Mouse (Mus musculus) embryonic facial prominence, embryonic 12.5 days (tissue): Measurements from ENCODE around the gene Mslnl. TPM values are rescaled to one million over a fixed set of nuclear protein-coding genes. Genes with fewer than 3 reads are reported as not detected.

Source experiments
- ATAC-seq: fragments of 200-750 bp; cut with Nextera tagmentation; 2 replicates; pipeline ENCODE4 v1.8.0; 2017; ENCODE audit not compliant: insufficient number of reproducible peaks, insufficient read depth, low FRiP score, low TSS enrichment
- H3K27ac ChIP-seq: fragments of 300-500 bp; sonication (generic); 2 replicates; pipeline ENCODE4 v1.5.1; 2016; ENCODE audit warnings: mild to moderate bottlenecking
- H3K27me3 ChIP-seq: fragments of 300-500 bp; sonication (generic); 2 replicates; pipeline ENCODE4 v1.6.1; 2016; ENCODE audit warnings: mild to moderate bottlenecking, moderate library complexity
- H3K36me3 ChIP-seq: fragments of 300-500 bp; sonication (generic); 2 replicates; pipeline ENCODE4 v1.6.1; 2016; ENCODE audit warnings: mild to moderate bottlenecking
- H3K4me1 ChIP-seq: fragments of 300-500 bp; sonication (generic); 2 replicates; pipeline ENCODE4 v1.6.1; 2016
- H3K4me2 ChIP-seq: fragments of 300-500 bp; sonication (generic); replicated peaks from 2 replicates; pipeline ENCODE4 v1.6.1; 2016; ENCODE audit warnings: mild to moderate bottlenecking, moderate library complexity
- H3K4me3 ChIP-seq: fragments of 300-500 bp; sonication (generic); 2 replicates; pipeline ENCODE4 v1.5.1; 2016; ENCODE audit warnings: mild to moderate bottlenecking
- H3K9ac ChIP-seq: fragments of 300-500 bp; sonication (generic); 2 replicates; pipeline ENCODE4 v1.6.1; 2016; ENCODE audit warnings: mild to moderate bottlenecking, moderate library complexity
- H3K9me3 ChIP-seq: fragments of 300-500 bp; sonication (generic); 2 replicates; pipeline ENCODE4 v1.6.1; 2016; ENCODE audit warnings: mild to moderate bottlenecking, moderate library complexity
- WGBS: fragments of 180-500 bp; shearing (Covaris S2); methylation state at CpG from one replicate; pipeline ENCODE4 v1.1.7; 2016; 5-methylcytosine and 5-hydroxymethylcytosine counted together
- polyA plus RNA-seq: library from polyadenylated mRNA; unstranded; fragments of >200 nt; fragmentation: Nextera tagmentation; extraction: Ambion mirVana; gene quantifications from 2 replicates; pipeline ENCODE4 v1.2.1, GENCODE M21; 2016

Mslnl gene
- polyA plus RNA-seq, 1 experiment from 2014 or later, result 0.35 TPM

DNA sequence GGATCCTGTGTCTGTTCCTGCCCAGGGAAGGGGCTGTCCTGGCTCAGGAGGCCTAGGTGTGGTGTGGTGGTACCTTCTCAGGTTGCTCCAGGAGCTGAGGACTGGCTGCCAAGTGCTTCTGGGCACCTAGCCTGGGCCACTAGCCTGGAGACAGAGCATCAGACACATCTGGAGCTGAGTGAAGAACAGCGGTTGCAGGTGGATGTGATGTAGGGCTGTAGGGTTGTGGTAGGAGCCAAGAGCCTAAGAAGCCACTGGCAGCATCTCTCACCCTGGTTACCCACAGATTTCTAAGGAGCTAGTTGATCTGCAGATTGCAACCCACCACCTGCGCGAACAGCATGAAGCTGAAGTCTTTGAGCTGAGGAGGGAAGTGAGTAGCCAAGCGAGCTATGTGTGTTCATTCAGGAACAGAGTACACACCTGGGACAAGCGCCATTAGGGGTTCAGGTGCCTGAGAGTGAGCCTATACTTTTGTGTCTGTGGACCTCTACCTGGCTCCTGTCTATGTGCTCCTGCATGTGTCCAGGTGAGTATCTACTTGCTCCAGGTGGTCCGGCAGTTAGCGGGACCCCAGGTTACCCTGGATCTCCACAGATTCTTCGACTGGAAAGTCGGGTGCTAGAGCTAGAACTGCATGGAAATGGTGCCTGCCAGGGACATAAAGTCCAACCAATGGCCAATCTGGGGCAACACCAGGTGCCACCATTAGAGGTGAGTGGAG, 51.1 kb downstream of the Mslnl start:
- Histone ChIP-seq H3K9ac (no peak overlapping the region), H3K4me3 (no peak overlapping the region), H3K9me3 (no peaks in the 10 kb centered on the region), H3K4me2 (no peak overlapping the region), H3K36me3 (peaks cover 49% of the 10 kb centered on the region), H3K27me3 (no peaks in the 10 kb centered on the region), H3K27ac (no peak overlapping the region), H3K4me1 (peaks cover 32% of the 10 kb centered on the region)
- ATAC-seq, result no peak
- 91% methylated on average over 9 of the region's 9 CpGs for WGBS

DNA sequence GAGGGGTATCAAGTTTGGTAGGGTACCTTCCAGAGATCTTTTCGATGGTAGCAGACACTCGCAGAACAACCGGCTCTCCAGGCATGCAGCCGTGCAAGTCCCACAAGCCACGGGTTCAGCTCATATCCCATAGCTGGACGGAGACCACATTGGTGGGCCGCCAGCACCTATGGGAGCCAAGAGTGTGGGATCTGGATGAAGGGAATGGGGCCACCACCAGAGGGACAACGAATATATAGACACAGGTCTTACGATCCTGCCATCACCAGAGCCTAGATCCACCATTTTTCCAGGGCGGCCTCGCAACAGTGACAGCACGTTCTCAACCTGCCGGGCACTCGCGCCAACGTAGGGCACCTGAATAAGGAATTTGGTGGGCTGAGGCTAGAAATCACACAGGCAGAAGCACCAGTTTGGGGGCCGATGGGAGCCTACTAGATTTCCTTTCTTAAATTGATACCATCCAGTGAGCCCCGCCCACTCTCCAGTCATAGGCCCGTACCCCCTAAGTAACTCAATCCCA, 55.5 kb downstream of the Mslnl start:
- Histone ChIP-seq H3K27me3 (no peaks in the 10 kb centered on the region), H3K9ac (peak overlapping the region; percentile 77), H3K4me2 (peak overlapping the region; percentile 87), H3K9me3 (no peaks in the 10 kb centered on the region), H3K36me3 (peaks cover 25% of the 10 kb centered on the region), H3K4me3 (peak overlapping the region; percentile 69), H3K4me1 (peaks cover 35% of the 10 kb centered on the region), H3K27ac (peak overlapping the region; percentile 95)
- ATAC-seq, result no peak
- WGBS, result 25% methylated on average over 19 of the region's 19 CpGs

DNA sequence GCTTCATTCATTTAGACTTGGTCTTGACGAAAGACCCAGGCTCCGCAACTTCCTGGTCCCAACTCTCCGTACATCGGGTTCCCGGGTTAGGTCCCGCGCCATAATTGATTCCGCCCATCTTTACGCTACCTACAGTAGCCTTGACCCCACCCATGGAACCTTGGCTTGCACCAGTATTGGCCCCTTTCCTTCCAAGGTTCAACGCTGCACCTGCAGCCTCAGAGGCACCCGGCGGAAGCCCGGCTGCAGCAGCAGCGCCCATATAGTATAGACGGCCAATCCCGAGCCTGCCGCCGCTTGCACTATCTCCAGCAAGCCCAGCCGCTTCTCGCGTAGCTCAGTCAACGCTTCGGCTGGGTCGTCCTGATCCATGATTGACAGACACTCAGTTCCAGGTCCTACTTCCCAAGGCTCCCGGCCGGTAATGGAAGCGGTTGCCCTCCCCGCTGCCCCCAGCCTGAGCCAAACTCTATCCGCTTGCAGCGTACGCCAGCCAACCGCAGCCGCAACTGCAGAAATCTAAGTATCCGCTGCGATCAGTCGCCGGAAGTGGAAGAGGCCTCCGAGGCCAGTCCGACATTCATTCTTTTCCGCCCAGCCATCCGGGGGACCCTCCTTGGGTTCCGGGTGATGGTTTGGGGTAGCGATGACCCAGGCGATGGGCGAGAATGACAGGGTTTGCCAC, 56.1 kb downstream of the Mslnl start:
- WGBS, result under 1% methylated on average over 45 of the region's 45 CpGs
- peak overlapping the region; percentile 87 for H3K4me2 ChIP-seq
- peak; percentile 43; the same call in 1 of the 2 replicates for ATAC-seq
- peak overlapping the region; percentile 77 for H3K9ac ChIP-seq
- H3K27ac ChIP-seq, result peak overlapping the region; percentile 95
- H3K4me3 ChIP-seq, result peak overlapping the region; percentile 69
- H3K9me3 ChIP-seq, result no peaks in the 10 kb centered on the region
- H3K4me1 ChIP-seq, result peaks cover 36% of the 10 kb centered on the region
- H3K36me3 ChIP-seq, result peaks cover 24% of the 10 kb centered on the region
- no peaks in the 10 kb centered on the region for H3K27me3 ChIP-seq

DNA sequence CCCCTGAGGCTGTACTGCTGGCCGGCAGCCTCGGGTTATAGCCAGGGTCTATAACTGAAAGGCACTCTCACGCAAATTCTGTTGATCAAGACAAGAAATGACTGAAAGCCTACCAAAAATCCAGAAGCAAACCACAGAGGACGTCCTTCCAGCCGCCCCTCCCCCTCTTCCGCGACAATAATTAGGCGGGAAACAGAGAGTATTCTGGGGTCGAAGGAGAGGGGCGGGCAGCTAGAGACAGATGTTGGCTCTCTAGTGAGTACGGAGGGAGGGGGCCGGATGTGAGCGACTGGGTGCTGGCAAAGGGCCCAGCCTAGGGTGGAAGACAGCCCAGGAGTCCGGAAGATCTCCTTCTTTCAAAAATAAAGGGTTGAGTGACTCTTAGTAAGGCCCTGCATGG, 56.8 kb downstream of the Mslnl start, which contains the start of gene Fam173a:
Gene Fam173a (minus strand): TSS at position 287 of the 400 bp plus-strand sequence.
- Histone ChIP-seq H3K9me3 (no peaks in the 10 kb centered on the region), H3K4me2 (peak within 1 kb of the TSS; percentile 87), H3K4me3 (peak within 1 kb of the TSS; percentile 69), H3K9ac (peak within 1 kb of the TSS; percentile 77), H3K4me1 (peaks cover 42% of the 10 kb centered on the region), H3K27me3 (no peaks in the 10 kb centered on the region), H3K27ac (peak within 1 kb of the TSS; percentile 95), H3K36me3 (peaks cover 18% of the 10 kb centered on the region)
- no peak for ATAC-seq
- WGBS, result under 1% methylated on average over 14 of the region's 14 CpGs

DNA sequence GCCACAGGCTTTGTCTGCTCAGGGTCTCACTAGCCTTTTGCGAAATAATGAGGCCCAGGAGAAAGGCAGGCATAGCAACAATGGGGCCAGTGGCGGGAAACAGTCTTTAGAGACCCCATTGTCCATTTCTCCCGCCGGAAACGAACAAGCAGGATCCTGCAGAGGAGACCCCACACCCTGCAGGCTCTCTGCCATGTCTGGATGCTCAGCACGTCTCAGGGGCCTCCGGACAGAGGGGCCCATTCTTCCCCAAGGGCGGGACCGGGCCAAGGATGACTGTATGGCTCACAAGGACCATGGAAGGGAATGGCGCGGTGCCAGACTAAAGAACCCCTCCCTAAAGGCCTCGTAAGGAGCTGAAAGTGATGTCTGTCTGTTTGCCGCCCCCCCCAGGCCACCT, 58.4 kb downstream of the Mslnl start:
- Histone ChIP-seq H3K9me3 (no peaks in the 10 kb centered on the region), H3K36me3 (peaks cover 8% of the 10 kb centered on the region; the same call in 1 of the 2 replicates), H3K9ac (no peak overlapping the region), H3K27me3 (no peaks in the 10 kb centered on the region), H3K4me3 (no peak overlapping the region), H3K4me1 (peaks cover 43% of the 10 kb centered on the region), H3K4me2 (no peak overlapping the region), H3K27ac (no peak overlapping the region; the same call in 1 of the 2 replicates)
- 50% methylated on average over 13 of the region's 13 CpGs for WGBS
- no peak for ATAC-seq

DNA sequence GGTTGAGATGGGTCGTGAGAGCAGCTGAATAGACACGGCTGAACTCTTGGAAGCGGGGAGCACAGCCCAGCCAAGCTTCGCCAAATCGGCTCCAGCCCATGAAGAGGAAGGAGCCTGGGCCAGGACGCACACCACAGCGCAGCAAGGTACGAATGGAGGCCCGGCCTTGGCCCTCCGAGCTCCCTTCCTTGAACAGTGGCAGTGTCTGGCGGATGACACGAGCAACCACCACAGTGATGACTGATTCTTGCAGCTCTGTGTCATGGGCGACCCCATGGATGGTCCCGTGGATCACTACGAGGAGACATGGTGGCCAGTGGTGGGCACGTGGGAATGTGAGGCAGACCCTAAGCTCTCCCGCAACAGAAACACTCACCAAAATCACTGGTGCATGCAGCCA, 59.2 kb downstream of the Mslnl start:
- no peak for ATAC-seq
- WGBS, result 71% methylated on average over 17 of the region's 17 CpGs
- Histone ChIP-seq H3K9me3 (no peaks in the 10 kb centered on the region), H3K27ac (peak overlapping the region; percentile 42; the same call in 1 of the 2 replicates), H3K4me3 (peak overlapping the region; percentile 86; the same call in 1 of the 2 replicates), H3K27me3 (no peaks in the 10 kb centered on the region), H3K4me1 (peaks cover 43% of the 10 kb centered on the region), H3K4me2 (peak overlapping the region; percentile 95), H3K36me3 (no peaks in the 10 kb centered on the region; the same call in 1 of the 2 replicates), H3K9ac (peak overlapping the region; percentile 68)

DNA sequence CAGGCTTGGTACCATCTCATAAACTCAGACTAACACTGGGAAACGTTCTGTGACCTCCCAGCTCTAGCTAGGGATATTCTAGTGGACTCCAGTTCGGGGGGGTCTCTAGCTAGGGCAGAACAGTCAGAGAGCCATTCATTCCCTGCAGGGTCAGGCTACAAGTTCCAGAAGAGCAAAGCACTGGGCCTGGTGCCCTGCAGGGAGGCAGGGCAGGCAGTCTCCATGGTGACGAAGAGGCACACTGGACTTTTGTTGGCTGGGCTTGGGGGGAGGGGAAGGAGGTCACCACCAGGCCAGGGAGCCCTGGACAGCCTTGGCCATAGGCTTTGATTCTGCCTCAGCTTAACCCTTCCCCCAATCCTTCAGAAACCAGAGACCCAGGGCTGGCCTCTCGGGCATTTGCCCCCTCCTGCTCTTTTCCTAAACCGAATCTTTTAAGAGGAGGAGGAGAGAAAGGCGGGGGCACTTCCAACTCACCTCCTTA, 59.8 kb downstream of the Mslnl start, which contains the start of gene AC134908.4:
Gene AC134908.4 (minus strand): TSS at position 51 of the 484 bp plus-strand sequence.
- peak within 1 kb of the TSS; percentile 86 for H3K4me3 ChIP-seq
- no peaks in the 10 kb centered on the region for H3K27me3 ChIP-seq
- H3K4me2 ChIP-seq, result peak within 1 kb of the TSS; percentile 95
- no peaks in the 10 kb centered on the region for H3K9me3 ChIP-seq
- no peaks in the 10 kb centered on the region; the same call in 1 of the 2 replicates for H3K36me3 ChIP-seq
- WGBS, result 8% methylated on average over 6 of the region's 6 CpGs
- no peak for ATAC-seq
- peaks cover 43% of the 10 kb centered on the region for H3K4me1 ChIP-seq
- peak within 1 kb of the TSS; percentile 68 for H3K9ac ChIP-seq
- peak within 1 kb of the TSS; percentile 51 for H3K27ac ChIP-seq

DNA sequence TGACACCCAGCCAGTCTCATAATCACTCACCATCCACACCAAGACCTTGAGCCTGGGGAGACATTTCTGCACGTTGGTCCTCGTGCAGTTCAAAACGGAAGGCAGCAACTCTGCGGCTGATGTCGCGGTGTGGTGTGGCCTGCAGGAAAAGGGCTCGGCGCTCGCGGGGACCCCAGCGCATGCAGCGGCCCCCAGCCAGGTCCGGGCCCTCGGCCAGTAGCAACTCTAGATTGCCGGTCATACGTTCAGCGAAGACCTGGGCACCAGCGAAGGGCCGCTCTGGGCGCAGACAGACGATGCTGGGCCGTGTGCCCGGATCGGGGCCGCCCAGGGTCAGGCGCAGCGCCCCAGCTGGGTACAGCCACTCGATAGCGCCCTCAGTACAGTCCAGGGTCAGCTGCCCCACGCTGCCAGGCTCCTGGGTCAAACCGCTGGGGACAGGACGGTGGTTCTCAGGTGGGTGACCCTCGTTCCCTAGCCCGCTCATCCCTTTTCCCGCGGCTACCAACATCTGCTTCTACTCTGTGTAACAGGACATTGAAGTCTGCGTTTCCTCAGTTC, 60.4 kb downstream of the Mslnl start:
- under 1% methylated on average over 37 of the region's 37 CpGs for WGBS

DNA sequence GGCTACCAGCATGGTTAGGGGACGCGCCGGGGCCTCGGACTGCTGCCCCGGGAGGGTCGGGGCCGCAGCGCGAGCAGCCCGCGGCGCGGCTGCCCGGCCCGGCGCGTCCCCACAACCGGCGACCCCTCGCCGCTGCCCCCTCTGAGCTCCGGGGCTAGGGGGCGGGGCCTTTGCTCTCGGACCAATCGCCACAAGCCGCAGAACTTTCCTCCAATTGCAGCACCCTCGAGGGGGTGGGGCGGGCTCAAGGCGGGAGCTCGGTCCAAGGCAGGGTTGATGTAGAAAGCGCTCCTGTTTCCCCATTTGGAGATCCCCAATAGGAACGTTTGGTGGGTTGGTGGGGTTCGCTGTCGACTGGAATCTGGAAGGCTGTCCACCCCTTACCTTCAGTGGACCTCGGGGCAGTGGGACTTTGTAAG, 61.1 kb downstream of the Mslnl start, which contains the start of gene Metrn:
Gene Metrn (minus strand): TSS at position 186 of the 419 bp plus-strand sequence.
- H3K4me2 ChIP-seq, result peak within 1 kb of the TSS; percentile 95
- ATAC-seq, result peak; percentile 61; the same call in 1 of the 2 replicates
- H3K9me3 ChIP-seq, result no peaks in the 10 kb centered on the region
- H3K4me1 ChIP-seq, result peaks cover 35% of the 10 kb centered on the region
- H3K4me3 ChIP-seq, result peak within 1 kb of the TSS; percentile 86
- peak within 1 kb of the TSS; percentile 68 for H3K9ac ChIP-seq
- WGBS, result under 1% methylated on average over 35 of the region's 35 CpGs
- no peaks in the 10 kb centered on the region for H3K27me3 ChIP-seq
- H3K27ac ChIP-seq, result peak within 1 kb of the TSS; percentile 65
- no peaks in the 10 kb centered on the region; the same call in 1 of the 2 replicates for H3K36me3 ChIP-seq

More for the DNA sequence above, 60.4 kb downstream of the Mslnl start:
- H3K4me2 ChIP-seq, result peak overlapping the region; percentile 95
- H3K4me3 ChIP-seq, result peak overlapping the region; percentile 86
- peak overlapping the region; percentile 51 for H3K27ac ChIP-seq
- H3K27me3 ChIP-seq, result no peaks in the 10 kb centered on the region
- H3K9me3 ChIP-seq, result no peaks in the 10 kb centered on the region
- ATAC-seq, result no peak
- H3K4me1 ChIP-seq, result peaks cover 37% of the 10 kb centered on the region
- H3K9ac ChIP-seq, result peak overlapping the region; percentile 68
- H3K36me3 ChIP-seq, result no peaks in the 10 kb centered on the region; the same call in 1 of the 2 replicates
